Mouse (Mus musculus): ENCODE measurements around the gene Mfn1.

- no peak for TF ChIP-seq CTCF (IDR thresholded peaks at IDR 0.05; ENCODE audit: borderline replicate concordance, insufficient read depth, low read length)
- TF ChIP-seq POLR2A (IDR thresholded peaks at IDR 0.05; ENCODE audit: low read depth, low read length), result peak; percentile 38; the same call in 1 of the 2 replicates
Measured at GRCm38 (mm10) chr3:32509496-32510374, 19.5 kb upstream of the Mfn1 start, which contains the start of gene Zfp639.
